Mouse (Mus musculus) c-Kit-negative CD71-positive TER-119-positive erythroid progenitor cells, embryonic 14.5 days (primary cell): ENCODE data around the gene Ctrc.
A peak's percentile ranks its signal among the peaks of the same experiment; 100 is the strongest.
"Not testable (repeated sequence)": the region's sequence is repeated elsewhere in the genome, so short reads cannot be mapped to it uniquely, and the experiment has no call there.

Experiments
- DNase-seq: peaks from one replicate; pipeline ENCODE4 v3.0.0-alpha.2; 2013; ENCODE audit warnings: low read depth, low spot score

Ctrc gene

GRCm38 (mm10) chr4:141789564-141790218, 56.5 kb downstream of the Ctrc start:
- DNase-seq: no peak

GRCm38 (mm10) chr4:141787462-141787861, 58.7 kb downstream of the Ctrc start:
- no peak for DNase-seq

- no peak for DNase-seq
These were observed 59.1 kb downstream of the Ctrc start for GRCm38 (mm10) chr4:141787046-141787445.

GRCm38 (mm10) chr4:141786141-141786540, 60.0 kb downstream of the Ctrc start:
- no peak for DNase-seq

GRCm38 (mm10) chr4:141784835-141785234, 61.3 kb downstream of the Ctrc start:
- DNase-seq: no peak

GRCm38 (mm10) chr4:141781201-141781985, 64.8 kb downstream of the Ctrc start:
- DNase-seq: no peak

GRCm38 (mm10) chr4:141779828-141780227, 66.3 kb downstream of the Ctrc start:
- DNase-seq: no peak

GRCm38 (mm10) chr4:141773019-141773418, 73.1 kb downstream of the Ctrc start:
- not testable (repeated sequence) for DNase-seq

GRCm38 (mm10) chr4:141771823-141772222, 74.3 kb downstream of the Ctrc start:
- no peak for DNase-seq

GRCm38 (mm10) chr4:141769501-141770160, 76.5 kb downstream of the Ctrc start:
- no peak for DNase-seq

GRCm38 (mm10) chr4:141767353-141768036, 78.7 kb downstream of the Ctrc start:
- peak; percentile 62 for DNase-seq

GRCm38 (mm10) chr4:141766668-141767352, 79.3 kb downstream of the Ctrc start:
- no peak for DNase-seq

GRCm38 (mm10) chr4:141766316-141766667, 79.9 kb downstream of the Ctrc start:
- no peak for DNase-seq

GRCm38 (mm10) chr4:141765008-141765407, 81.2 kb downstream of the Ctrc start:
- DNase-seq: no peak
